Mouse (Mus musculus) kidney, postnatal 36 days (tissue): ENCODE data around the gene Gas2l3.
A peak's percentile ranks its signal among the peaks of the same experiment; 100 is the strongest.

Experiments used
- DNase-seq, 2 experiments: peaks; one replicate each; pipeline ENCODE4 v3.0.0; 2021 to 2022; ENCODE audit warnings: mixed read lengths in 2 of 2

Gene Gas2l3

GRCm38 (mm10) chr10:89443623-89444151 lies at the start of gene Gas2l3:
Gene Gas2l3 (minus strand): TSS chr10:89443967.
- DNase-seq: peak; percentile 88 to 92

GRCm38 (mm10) chr10:89491321-89491720 lies 47.6 kb upstream of the Gas2l3 start:
- DNase-seq: no peak

GRCm38 (mm10) chr10:89490250-89490649 lies 46.5 kb upstream of the Gas2l3 start:
- no peak for DNase-seq

- DNase-seq: no peak
These were observed 45.7 kb upstream of the Gas2l3 start for GRCm38 (mm10) chr10:89489459-89489858.

GRCm38 (mm10) chr10:89486995-89487742 lies 43.4 kb upstream of the Gas2l3 start:
- no peak for DNase-seq

GRCm38 (mm10) chr10:89484907-89485306 lies 41.1 kb upstream of the Gas2l3 start:
- DNase-seq: no peak

- DNase-seq: no peak
These were observed 40.2 kb upstream of the Gas2l3 start for GRCm38 (mm10) chr10:89483812-89484602.

- no peak for DNase-seq
These were observed 39.3 kb upstream of the Gas2l3 start for GRCm38 (mm10) chr10:89483113-89483512.

GRCm38 (mm10) chr10:89482142-89482681 lies 38.4 kb upstream of the Gas2l3 start:
- no peak for DNase-seq

GRCm38 (mm10) chr10:89481638-89482037 lies 37.9 kb upstream of the Gas2l3 start:
- no peak for DNase-seq

GRCm38 (mm10) chr10:89478766-89479165 lies 35.0 kb upstream of the Gas2l3 start:
- DNase-seq: no peak

GRCm38 (mm10) chr10:89470596-89471353 lies 27.0 kb upstream of the Gas2l3 start:
- DNase-seq: peak; percentile 36 to 71

GRCm38 (mm10) chr10:89464760-89465405 lies 21.1 kb upstream of the Gas2l3 start:
- DNase-seq: peak in 1 of 2 experiments; percentile 28

GRCm38 (mm10) chr10:89462890-89463289 lies 19.1 kb upstream of the Gas2l3 start:
- DNase-seq: no peak

GRCm38 (mm10) chr10:89461856-89462507 lies 18.2 kb upstream of the Gas2l3 start:
- peak; percentile 81 to 82 for DNase-seq

GRCm38 (mm10) chr10:89460972-89461371 lies 17.2 kb upstream of the Gas2l3 start:
- no peak for DNase-seq

- peak in 1 of 2 experiments; percentile 68 for DNase-seq
These were observed 15.0 kb upstream of the Gas2l3 start for GRCm38 (mm10) chr10:89458770-89459169.

GRCm38 (mm10) chr10:89453794-89454193 lies 10.0 kb upstream of the Gas2l3 start:
- DNase-seq: no peak

- no peak for DNase-seq
These were observed 9.4 kb upstream of the Gas2l3 start for GRCm38 (mm10) chr10:89453068-89453641.

GRCm38 (mm10) chr10:89450411-89450810 lies 6.6 kb upstream of the Gas2l3 start:
- no peak for DNase-seq

- no peak for DNase-seq
These were observed 614 bp upstream of the Gas2l3 start for GRCm38 (mm10) chr10:89444381-89444780.
